Mouse (Mus musculus): Measurements from ENCODE around the gene Mal. TPM values are rescaled to one million over a fixed set of nuclear protein-coding genes. Genes with fewer than 3 reads are reported as not detected.

Gene Mal
- polyA plus RNA-seq, 1 experiment from 2014 or later: 2.7 TPM

Other genes starting within 250 kb of the Mal start
- 0.09 and 0.12 TPM in 2 replicates for gene Gpat2, start 231.5 kb downstream of the Mal start, polyA plus RNA-seq (2015; fragmentation: Nextera tagmentation; extraction: Ambion mirVana)
- 33.3 and 37.1 TPM in 2 replicates for gene Fahd2a, start 212.1 kb downstream of the Mal start, polyA plus RNA-seq (2015; fragmentation: Nextera tagmentation; extraction: Ambion mirVana)
- 3.6 and 4.8 TPM in 2 replicates for gene Kcnip3, start 134.6 kb downstream of the Mal start, polyA plus RNA-seq (2015; fragmentation: Nextera tagmentation; extraction: Ambion mirVana)
- gene Prom2, start 115.2 kb downstream of the Mal start, polyA plus RNA-seq (2015; fragmentation: Nextera tagmentation; extraction: Ambion mirVana): 0.10 TPM in 1 of 2 replicates, not detected in the other
- 8.0 and 8.7 TPM in 2 replicates for gene Zfp661, start 69.6 kb downstream of the Mal start, polyA plus RNA-seq (2015; fragmentation: Nextera tagmentation; extraction: Ambion mirVana)
- 152 and 158 TPM in 2 replicates for gene Mrps5, start 69.5 kb downstream of the Mal start, polyA plus RNA-seq (2015; fragmentation: Nextera tagmentation; extraction: Ambion mirVana)
- 0.60 and 0.69 TPM in 2 replicates for gene Mall, start 73.2 kb upstream of the Mal start, polyA plus RNA-seq (2015; fragmentation: Nextera tagmentation; extraction: Ambion mirVana)
- gene Nphp1, start 132.2 kb upstream of the Mal start, polyA plus RNA-seq (2015; fragmentation: Nextera tagmentation; extraction: Ambion mirVana): 18.8 and 19.9 TPM in 2 replicates
- 32.7 and 34.8 TPM in 2 replicates for gene Mtln, start 135.8 kb upstream of the Mal start, polyA plus RNA-seq (2015; fragmentation: Nextera tagmentation; extraction: Ambion mirVana)
- gene Bub1, start 175.2 kb upstream of the Mal start, polyA plus RNA-seq (2015; fragmentation: Nextera tagmentation; extraction: Ambion mirVana): 13.2 and 14.4 TPM in 2 replicates
- 0.21 TPM in 1 of 2 replicates, not detected in the other for gene Acoxl, start 182.2 kb upstream of the Mal start, polyA plus RNA-seq (2015; fragmentation: Nextera tagmentation; extraction: Ambion mirVana)

Measured in hindbrain, embryonic 13.5 days (tissue).